Mouse (Mus musculus) embryonic fibroblast, embryonic 13.5 days (primary cell): ENCODE results near the gene Map4k3. TPM values are rescaled to one million over a fixed set of nuclear protein-coding genes. Genes with fewer than 3 reads are reported as not detected.
A peak's percentile ranks its signal among the peaks of the same experiment; 100 is the strongest.

Source experiments
- H3K27ac ChIP-seq: 2 replicates; pipeline ENCODE4 v1.5.1; 2012; ENCODE audit warnings: low read length, control low read depth, inconsistent platforms; ENCODE audit not compliant: insufficient read depth
- H3K4me1 ChIP-seq: 2 replicates; pipeline ENCODE4 v1.6.1; 2011; ENCODE audit warnings: low read length; ENCODE audit not compliant: control insufficient read depth, insufficient read depth
- H3K4me3 ChIP-seq: 2 replicates; pipeline ENCODE4 v1.5.1; 2011; ENCODE audit warnings: mild to moderate bottlenecking, control low read depth, low read length; ENCODE audit not compliant: insufficient read depth
- CTCF ChIP-seq: IDR thresholded peaks from 2 replicates; pipeline ENCODE4 v1.5.1; 2011; ENCODE audit warnings: mild to moderate bottlenecking, control low read depth, low read length, moderate library complexity, borderline replicate concordance; ENCODE audit not compliant: insufficient read depth
- POLR2A ChIP-seq: IDR thresholded peaks from 2 replicates; pipeline ENCODE4 v1.6.1; 2011; ENCODE audit warnings: low read depth, mild to moderate bottlenecking, control low read depth, low read length, moderate library complexity
- polyA plus RNA-seq: library from polyadenylated mRNA; stranded (reverse); fragments of >200 nt; gene quantifications from 2 replicates; pipeline ENCODE4 v1.2.4, GENCODE M21; 2011; ENCODE audit warnings: low read depth; ENCODE audit not compliant: missing spikeins, insufficient read length

Map4k3 gene
- polyA plus RNA-seq, 1 experiment = 100 TPM

DNA sequence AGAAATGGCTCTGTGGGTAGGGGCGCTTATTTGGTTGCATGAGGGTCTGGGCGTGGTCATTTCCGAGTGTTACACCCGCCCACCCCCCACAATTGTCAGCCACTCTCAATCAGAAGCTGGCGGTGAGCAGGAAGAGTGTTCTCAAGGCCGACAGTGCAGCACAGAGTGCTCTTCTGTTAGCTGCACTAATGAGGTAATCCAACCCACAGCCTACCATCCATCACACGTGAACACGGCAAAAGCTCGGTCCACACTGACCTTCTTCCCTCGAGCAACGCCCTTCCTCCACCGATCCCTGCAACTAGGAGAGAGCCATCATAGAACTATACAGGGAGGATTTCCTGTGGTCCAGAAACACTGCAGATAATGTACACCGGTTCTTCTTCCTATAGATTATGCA is 36.1 kb downstream of the Map4k3 start:
- TF ChIP-seq POLR2A = no peak
- no peak for TF ChIP-seq CTCF

DNA sequence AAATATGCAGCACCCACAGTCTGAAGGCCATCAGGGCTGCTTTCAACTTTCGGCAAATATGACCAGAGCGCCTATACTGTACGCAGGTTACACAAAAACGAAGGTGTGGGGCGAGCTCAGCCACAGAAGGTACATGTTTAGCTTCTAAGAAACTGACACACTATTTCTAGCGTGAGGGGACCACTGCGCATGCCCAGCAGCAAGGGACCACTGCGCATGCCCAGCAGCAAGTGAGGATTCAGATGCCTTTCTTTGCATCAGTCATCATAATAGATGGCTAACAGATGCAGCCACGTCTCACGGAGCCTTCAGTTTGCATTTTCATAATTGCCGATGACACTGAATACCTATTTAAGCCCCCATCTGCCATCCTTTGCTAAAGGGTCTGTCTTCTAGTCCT is 39.6 kb downstream of the Map4k3 start:
- H3K4me3 ChIP-seq = no peak overlapping the region
- H3K4me1 ChIP-seq = peaks cover 3% of the 10 kb centered on the region
- no peak overlapping the region for H3K27ac ChIP-seq
- TF ChIP-seq POLR2A = no peak
- no peak for TF ChIP-seq CTCF

More for the DNA sequence above, 36.1 kb downstream of the Map4k3 start:
- Histone ChIP-seq H3K27ac (no peak overlapping the region), H3K4me3 (no peak overlapping the region), H3K4me1 (peaks cover 4% of the 10 kb centered on the region; the same call in 1 of the 2 replicates)

DNA sequence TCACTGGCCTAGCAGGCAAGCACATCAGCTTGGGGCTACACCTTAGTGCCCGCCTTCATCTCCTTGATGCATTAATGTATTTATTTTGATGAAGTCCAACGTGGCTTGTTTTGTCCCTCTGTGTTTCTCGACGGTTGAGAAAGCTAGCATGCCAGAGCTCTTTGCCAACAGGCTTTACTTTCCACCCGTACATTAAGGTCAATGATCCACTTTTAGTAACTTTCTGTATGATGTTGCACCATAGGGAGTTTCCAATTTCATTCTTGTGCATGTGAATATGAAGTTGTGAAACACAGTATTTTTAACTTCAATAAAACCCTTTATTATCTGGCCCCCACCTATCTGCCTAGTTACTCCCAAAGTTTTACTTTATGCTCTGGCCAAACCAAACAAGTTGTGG is 42.2 kb downstream of the Map4k3 start:
- H3K4me1 ChIP-seq = peaks cover 3% of the 10 kb centered on the region
- H3K4me3 ChIP-seq = no peak overlapping the region
- H3K27ac ChIP-seq = peak overlapping the region; percentile 29; the same call in 1 of the 2 replicates
- TF ChIP-seq POLR2A (no peak), CTCF (no peak)

DNA sequence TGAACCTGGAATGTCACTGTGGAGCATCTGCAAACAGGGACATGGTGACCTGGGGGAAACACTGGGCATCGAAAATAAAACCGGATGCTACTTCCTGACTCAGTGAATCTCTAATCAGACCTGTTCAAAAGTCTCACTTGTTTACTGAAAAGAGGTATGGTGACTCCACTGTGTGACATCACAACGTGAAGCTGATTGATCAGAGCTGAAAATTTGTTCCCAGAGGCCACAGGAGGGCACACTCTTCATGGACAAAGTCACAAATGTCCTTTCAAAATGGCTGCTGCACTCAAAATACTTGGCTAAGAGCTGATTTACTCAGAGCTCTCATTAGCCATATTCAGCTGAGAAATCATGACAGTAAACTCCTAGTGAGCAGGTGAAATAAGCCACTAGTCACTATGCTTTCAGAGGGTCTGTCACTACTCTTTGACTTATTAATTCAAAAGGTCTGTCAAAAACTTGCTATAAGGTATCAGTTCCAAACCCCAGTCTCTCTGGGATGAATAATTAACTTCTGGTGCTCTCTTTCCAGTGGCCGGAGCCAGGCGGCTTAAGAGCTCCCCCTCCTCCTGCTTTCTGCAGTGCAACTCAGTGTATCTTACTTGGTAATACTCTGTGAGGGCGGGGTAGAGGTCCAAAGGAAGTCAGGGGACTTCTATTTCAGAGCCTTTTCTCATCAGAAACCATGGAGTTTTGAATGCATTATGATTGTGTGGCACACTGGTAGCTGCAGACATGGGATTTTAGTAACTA is 44.3 kb downstream of the Map4k3 start:
- TF ChIP-seq POLR2A = no peak
- TF ChIP-seq CTCF = no peak
- Histone ChIP-seq H3K4me1 (peaks cover 3% of the 10 kb centered on the region), H3K4me3 (no peak overlapping the region), H3K27ac (0 out of 2 replicates have a peak overlapping the region, but pooled peaks have one; percentile 4)

DNA sequence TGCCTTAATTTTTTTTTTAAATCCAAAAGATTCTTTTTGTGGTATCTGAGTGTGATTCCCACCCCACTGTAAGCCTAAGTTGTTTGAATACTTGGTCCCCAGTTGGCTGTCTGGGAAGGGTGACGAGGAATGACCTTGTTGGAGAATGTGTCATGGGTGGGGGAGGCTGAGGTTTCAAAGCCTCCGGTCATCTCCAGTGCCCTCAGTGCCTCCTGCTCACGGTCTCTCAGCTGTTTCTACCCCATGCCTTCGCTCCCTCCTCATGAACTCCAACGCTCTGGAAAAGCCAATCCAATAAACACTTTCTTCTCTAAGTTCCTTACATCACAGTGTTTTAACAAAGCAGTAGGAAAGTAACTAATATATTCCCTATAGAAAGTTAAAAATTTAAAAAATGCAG is 45.2 kb downstream of the Map4k3 start:
- H3K4me1 ChIP-seq = peaks cover 3% of the 10 kb centered on the region
- no peak for TF ChIP-seq CTCF
- no peak for TF ChIP-seq POLR2A
- H3K27ac ChIP-seq = no peak overlapping the region
- no peak overlapping the region for H3K4me3 ChIP-seq

DNA sequence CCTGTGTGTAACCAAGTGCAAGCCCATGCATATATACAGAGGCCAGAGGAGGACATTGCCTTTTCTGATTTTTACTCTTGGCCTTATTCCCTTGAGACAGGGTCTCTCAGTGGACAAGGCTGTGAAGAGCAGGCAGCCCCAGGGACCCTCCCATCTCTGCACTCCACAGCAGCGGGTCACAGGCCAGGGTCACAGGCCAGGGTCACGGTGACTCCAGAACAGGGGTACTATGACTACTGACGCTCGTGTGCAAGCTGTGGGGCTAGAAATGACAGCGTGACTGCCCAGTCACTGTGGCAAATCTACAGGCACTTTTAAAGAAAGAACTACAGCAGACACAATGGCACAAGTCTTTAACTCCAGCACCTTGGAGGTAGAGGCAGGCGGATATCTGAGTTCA is 50.1 kb downstream of the Map4k3 start:
- no peak overlapping the region for H3K4me3 ChIP-seq
- H3K4me1 ChIP-seq = 0 out of 2 replicates have a peak, but pooled peaks cover 2% of the 10 kb centered on the region
- H3K27ac ChIP-seq = no peak overlapping the region
- TF ChIP-seq CTCF (no peak), POLR2A (no peak)

DNA sequence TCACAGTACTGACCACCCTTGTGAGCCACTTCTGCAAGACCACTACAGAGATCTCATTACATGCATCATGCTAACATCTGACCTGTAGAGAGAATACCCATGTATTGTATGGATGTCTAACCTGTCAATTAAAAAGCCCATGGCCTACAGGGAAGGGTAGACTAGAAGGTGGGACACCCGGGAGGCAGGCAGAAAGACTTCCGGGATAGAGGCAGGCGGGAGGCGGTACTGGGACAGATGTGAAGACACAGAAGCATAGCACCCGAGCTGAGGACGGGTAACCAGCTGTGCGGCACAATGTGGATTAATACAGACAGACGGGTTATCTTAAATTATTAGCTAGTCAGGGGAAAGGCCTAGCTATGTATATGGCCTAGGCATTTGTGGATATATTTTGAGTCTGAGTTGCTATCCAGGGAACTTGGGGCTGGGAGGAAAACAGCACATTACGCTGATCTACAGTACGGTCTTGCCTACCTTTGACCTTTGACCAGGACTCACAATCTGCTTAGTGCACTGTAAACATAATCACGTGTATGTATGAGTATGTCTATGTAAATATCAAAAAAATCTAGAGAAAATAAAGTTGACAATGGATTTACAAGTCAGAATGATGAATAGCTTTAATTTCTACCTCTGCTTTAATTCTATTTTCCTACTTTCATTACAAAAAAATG is 51.3 kb downstream of the Map4k3 start:
- TF ChIP-seq CTCF = no peak
- TF ChIP-seq POLR2A = no peak
- H3K27ac ChIP-seq = no peak overlapping the region
- no peak overlapping the region for H3K4me3 ChIP-seq
- H3K4me1 ChIP-seq = 0 out of 2 replicates have a peak, but pooled peaks cover 2% of the 10 kb centered on the region

DNA sequence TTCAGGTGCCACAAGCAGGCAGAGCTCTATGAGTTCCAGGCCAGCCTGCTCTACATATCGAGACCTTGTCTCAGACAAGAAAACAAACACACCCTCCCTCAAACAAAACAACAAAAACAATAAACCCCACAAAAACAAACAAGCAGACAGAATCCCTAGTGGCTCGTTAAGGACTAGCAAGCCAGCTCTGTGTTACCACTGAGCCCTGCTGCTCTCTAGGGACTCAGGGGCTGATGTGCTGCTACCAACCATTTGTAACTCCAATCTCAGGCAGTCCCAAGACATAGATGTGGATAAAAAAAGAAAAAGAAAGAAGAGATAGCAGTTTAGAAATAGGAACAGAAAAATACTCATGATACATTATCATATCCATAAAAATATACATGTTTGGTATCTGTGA is 52.1 kb downstream of the Map4k3 start:
- Histone ChIP-seq H3K4me3 (no peak overlapping the region), H3K4me1 (0 out of 2 replicates have a peak, but pooled peaks cover 2% of the 10 kb centered on the region), H3K27ac (no peak overlapping the region)
- no peak for TF ChIP-seq CTCF
- TF ChIP-seq POLR2A = no peak

DNA sequence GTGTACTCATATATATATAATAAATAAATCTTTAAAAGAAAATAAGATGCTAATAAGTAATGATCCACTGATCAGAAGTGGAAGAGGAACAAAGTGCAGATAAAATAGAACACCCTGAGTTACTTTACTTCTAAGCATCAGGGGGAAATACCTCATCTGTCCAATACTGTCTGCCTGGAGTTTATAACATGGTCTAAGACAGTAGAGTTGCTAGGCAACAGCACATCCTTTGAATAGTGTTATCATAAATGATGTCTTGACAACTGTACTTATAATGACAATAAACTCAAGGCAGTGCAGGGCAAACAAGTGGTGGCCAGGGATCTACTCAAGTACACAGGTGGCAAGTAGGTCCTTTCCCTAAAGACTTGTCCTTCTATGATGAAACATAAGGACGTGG is 57.9 kb downstream of the Map4k3 start:
- H3K27ac ChIP-seq = no peak overlapping the region
- TF ChIP-seq CTCF = no peak
- TF ChIP-seq POLR2A = no peak
- H3K4me1 ChIP-seq = 0 out of 2 replicates have a peak, but pooled peaks cover 2% of the 10 kb centered on the region
- no peak overlapping the region for H3K4me3 ChIP-seq

DNA sequence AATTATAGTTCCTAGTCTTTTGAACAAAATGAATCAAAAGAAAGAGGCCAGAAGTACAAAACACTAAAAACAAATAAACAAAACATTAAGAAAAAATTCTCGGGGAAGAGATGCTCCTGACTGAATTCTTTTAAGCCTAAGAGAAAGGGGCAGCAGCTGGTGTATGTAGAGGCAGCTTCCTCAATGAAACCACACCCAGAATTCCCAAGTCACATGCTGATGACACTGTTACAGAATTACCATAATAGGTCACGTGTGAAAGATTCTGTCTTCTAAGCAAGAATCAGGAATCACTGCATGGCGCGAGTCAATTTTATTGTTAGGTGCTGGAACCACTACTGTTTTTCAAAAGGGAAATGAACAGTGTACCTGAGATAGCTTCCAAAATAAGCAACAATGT is 64.7 kb downstream of the Map4k3 start:
- TF ChIP-seq CTCF = no peak
- no peak for TF ChIP-seq POLR2A
- no peak overlapping the region for H3K4me3 ChIP-seq
- no peaks in the 10 kb centered on the region for H3K4me1 ChIP-seq
- H3K27ac ChIP-seq = no peak overlapping the region
